Mouse (Mus musculus): Measurements from ENCODE around the gene 4930426L09Rik. TPM values are rescaled to one million over a fixed set of nuclear protein-coding genes. Genes with fewer than 3 reads are reported as not detected.

The 4930426L09Rik gene
- polyA plus RNA-seq, 1 experiment from 2014 or later, result 0.55 TPM

DNA sequence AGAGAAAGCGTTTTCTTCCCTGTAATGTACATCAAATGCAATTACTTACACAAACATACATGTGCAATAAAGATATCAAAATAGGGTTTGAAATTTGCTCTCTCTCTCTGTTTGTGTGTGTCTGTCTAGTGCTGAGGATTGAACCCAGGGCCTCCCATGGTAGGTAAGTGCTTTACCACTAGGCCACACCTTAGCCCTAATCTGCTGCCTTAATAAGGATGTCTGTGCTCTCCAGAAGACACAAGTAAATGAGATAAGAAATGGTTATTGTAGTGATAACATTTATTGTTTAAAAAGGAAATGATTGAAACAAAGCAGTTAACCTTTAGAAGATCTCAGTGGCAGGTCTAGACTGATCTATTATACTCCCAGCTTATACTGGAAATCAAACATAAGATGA, 18.7 kb downstream of the 4930426L09Rik start:
- no peak overlapping the region for H3K9ac ChIP-seq (replicated peaks; ENCODE audit: low read depth, low read length)
- no peaks in the 10 kb centered on the region for H3K4me1 ChIP-seq (ENCODE audit: control insufficient read depth, insufficient read depth, low read length)
- no peak overlapping the region for H3K4me3 ChIP-seq (ENCODE audit: low read depth, low read length)
- no peaks in the 10 kb centered on the region for H3K27me3 ChIP-seq (ENCODE audit: control insufficient read depth, insufficient read depth, low read length)
- no peak overlapping the region for H3K4me2 ChIP-seq (ENCODE audit: low read depth, low read length)
- no peak overlapping the region for H3K27ac ChIP-seq (ENCODE audit: low read depth, low read length)
- no peak for ATAC-seq (ENCODE audit: low read depth)
- H3K36me3 ChIP-seq (ENCODE audit: control insufficient read depth, insufficient read depth, low read length), result no peaks in the 10 kb centered on the region
- H3K9me3 ChIP-seq (ENCODE audit: control insufficient read depth, low read length), result no peaks in the 10 kb centered on the region
- 80% methylated on average over 1 of the region's 1 CpGs for WGBS

DNA sequence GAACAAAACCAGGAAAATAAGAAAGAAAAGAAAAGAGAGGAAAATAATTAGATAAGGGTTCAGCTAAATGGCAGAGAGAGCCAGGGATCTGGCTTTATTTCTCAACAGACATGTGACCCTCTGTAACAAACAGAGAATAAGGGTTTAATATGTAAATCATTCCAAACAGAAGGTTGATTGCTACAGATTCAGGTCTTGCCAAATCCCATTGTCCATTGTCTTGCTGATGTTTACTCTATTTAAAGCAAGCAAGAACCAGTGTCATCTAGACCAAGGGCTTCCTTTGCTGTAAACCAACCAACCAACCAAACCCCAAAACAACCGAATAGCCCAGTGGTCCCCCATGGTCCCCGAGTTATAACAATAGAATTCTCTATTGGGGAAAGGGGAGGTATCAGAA, 19.9 kb downstream of the 4930426L09Rik start:
- Histone ChIP-seq H3K4me3 (ENCODE audit: low read depth, low read length) (no peak overlapping the region), H3K4me2 (ENCODE audit: low read depth, low read length) (no peak overlapping the region), H3K27ac (ENCODE audit: low read depth, low read length) (no peak overlapping the region), H3K4me1 (ENCODE audit: control insufficient read depth, insufficient read depth, low read length) (no peaks in the 10 kb centered on the region), H3K9ac (replicated peaks; ENCODE audit: low read depth, low read length) (no peak overlapping the region), H3K9me3 (ENCODE audit: control insufficient read depth, low read length) (no peaks in the 10 kb centered on the region), H3K36me3 (ENCODE audit: control insufficient read depth, insufficient read depth, low read length) (no peaks in the 10 kb centered on the region), H3K27me3 (ENCODE audit: control insufficient read depth, insufficient read depth, low read length) (no peaks in the 10 kb centered on the region)
- ATAC-seq (ENCODE audit: low read depth), result no peak
- 81% methylated on average over 2 of the region's 2 CpGs for WGBS

DNA sequence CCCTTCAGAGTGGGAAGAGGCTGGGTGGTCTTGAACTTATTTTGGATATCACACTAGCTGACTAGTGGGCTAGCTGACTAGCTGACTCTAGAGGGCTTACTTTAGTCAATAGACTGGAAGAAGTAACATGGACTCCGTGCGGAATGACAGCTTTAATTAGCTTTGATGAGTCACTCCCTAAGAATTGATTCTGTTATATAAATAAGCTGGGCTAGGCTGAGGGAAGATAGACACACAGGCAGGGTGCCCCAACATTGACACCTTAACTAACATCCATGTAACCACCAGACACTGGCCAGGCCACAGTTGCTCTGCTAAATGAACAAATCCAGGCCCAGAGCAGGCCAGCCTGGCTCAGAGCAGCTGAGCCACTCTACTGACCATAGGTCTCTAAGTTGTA, 26.7 kb downstream of the 4930426L09Rik start:
- WGBS, result 84% methylated on average over 2 of the region's 2 CpGs
- ATAC-seq (ENCODE audit: low read depth), result no peak
- Histone ChIP-seq H3K9ac (replicated peaks; ENCODE audit: low read depth, low read length) (no peak overlapping the region), H3K9me3 (ENCODE audit: control insufficient read depth, low read length) (no peaks in the 10 kb centered on the region), H3K36me3 (ENCODE audit: control insufficient read depth, insufficient read depth, low read length) (no peaks in the 10 kb centered on the region), H3K27me3 (ENCODE audit: control insufficient read depth, insufficient read depth, low read length) (no peaks in the 10 kb centered on the region), H3K4me3 (ENCODE audit: low read depth, low read length) (no peak overlapping the region), H3K27ac (ENCODE audit: low read depth, low read length) (no peak overlapping the region), H3K4me2 (ENCODE audit: low read depth, low read length) (no peak overlapping the region), H3K4me1 (ENCODE audit: control insufficient read depth, insufficient read depth, low read length) (no peaks in the 10 kb centered on the region)

DNA sequence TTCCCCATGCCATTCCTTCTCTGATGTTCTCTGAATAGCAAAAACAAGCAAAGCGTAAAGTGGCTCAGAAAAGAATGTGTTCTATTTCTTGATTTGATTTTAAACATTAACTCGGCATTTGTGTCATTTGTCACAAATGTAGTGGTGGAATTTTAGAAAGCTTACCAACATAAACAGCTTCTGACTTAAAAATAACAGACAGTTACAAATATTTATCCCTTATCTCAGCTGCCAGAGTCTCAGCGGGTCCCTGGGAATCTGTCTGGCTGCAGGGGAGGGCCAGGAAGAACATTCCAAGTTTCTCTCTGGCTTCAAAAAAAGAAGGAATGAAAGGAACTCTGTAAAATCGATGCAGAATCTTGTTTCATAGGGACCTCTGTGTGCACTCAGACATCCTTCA, 39.3 kb downstream of the 4930426L09Rik start:
- no peak overlapping the region for H3K9ac ChIP-seq (replicated peaks; ENCODE audit: low read depth, low read length)
- no peaks in the 10 kb centered on the region for H3K36me3 ChIP-seq (ENCODE audit: control insufficient read depth, insufficient read depth, low read length)
- no peaks in the 10 kb centered on the region for H3K9me3 ChIP-seq (ENCODE audit: control insufficient read depth, low read length)
- H3K27me3 ChIP-seq (ENCODE audit: control insufficient read depth, insufficient read depth, low read length), result no peaks in the 10 kb centered on the region
- WGBS, result 87% methylated on average over 4 of the region's 4 CpGs
- H3K27ac ChIP-seq (ENCODE audit: low read depth, low read length), result no peak overlapping the region
- no peaks in the 10 kb centered on the region for H3K4me1 ChIP-seq (ENCODE audit: control insufficient read depth, insufficient read depth, low read length)
- H3K4me3 ChIP-seq (ENCODE audit: low read depth, low read length), result no peak overlapping the region
- no peak overlapping the region for H3K4me2 ChIP-seq (ENCODE audit: low read depth, low read length)
- ATAC-seq (ENCODE audit: low read depth), result no peak

DNA sequence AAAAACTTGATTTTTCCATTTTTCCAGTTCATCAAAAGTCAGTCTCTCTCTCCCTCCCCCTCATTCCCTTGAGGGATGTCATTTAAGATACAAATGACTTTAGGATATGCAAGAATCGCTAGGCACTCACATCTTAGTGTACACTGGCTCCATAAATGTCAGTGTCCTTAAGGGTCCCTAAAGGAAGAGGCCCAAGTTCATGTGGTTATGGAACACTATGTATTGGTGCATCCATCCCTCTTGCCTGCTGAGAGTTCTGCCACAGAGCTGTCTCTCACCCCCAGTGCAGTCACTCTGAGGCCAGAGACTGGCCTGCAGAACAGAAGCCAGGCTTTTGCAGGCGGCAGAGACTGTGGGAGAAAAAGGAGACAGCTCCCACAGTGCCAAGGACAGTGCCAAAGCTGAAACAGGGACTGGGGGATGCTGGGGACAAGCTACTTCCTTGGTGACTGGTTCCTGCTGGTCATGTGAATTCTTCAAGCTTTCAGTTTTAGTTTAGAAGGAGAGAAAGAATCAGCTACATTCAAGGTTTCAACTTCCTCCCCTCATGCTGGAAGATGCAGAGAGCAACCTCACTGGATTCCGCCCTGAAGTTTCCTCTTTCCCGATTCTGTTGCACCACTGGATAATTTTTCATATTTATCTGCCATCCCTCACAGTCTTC, 39.9 kb downstream of the 4930426L09Rik start:
- Histone ChIP-seq H3K27me3 (ENCODE audit: control insufficient read depth, insufficient read depth, low read length) (no peaks in the 10 kb centered on the region), H3K4me2 (ENCODE audit: low read depth, low read length) (no peak overlapping the region), H3K27ac (ENCODE audit: low read depth, low read length) (no peak overlapping the region), H3K9ac (replicated peaks; ENCODE audit: low read depth, low read length) (no peak overlapping the region), H3K9me3 (ENCODE audit: control insufficient read depth, low read length) (no peaks in the 10 kb centered on the region), H3K4me3 (ENCODE audit: low read depth, low read length) (no peak overlapping the region), H3K4me1 (ENCODE audit: control insufficient read depth, insufficient read depth, low read length) (no peaks in the 10 kb centered on the region), H3K36me3 (ENCODE audit: control insufficient read depth, insufficient read depth, low read length) (no peaks in the 10 kb centered on the region)
- WGBS, result 70% methylated on average over 4 of the region's 4 CpGs
- no peak for ATAC-seq (ENCODE audit: low read depth)

DNA sequence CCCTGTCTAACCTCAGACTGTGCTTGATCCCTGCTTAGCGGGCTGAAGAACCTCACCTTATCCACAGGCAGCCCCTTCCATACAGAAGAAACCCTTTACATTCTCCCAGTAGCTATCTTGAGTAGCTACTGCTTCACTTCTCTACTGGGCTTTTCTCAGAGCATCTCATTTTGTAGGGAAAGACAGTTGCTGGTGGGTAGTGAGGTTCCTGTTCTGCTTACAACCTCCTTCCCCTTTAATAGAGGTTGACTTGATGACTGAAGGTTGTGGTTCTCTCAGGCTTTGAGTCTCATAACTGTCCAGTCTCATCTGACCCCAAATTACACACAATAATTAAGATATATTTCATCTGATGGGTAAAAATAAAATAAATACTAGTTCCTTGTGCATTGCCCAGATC, 50.1 kb downstream of the 4930426L09Rik start:
- no peak for ATAC-seq (ENCODE audit: low read depth)
- 97% methylated on average over 1 of the region's 1 CpGs for WGBS
- Histone ChIP-seq H3K9ac (replicated peaks; ENCODE audit: low read depth, low read length) (no peak overlapping the region), H3K9me3 (ENCODE audit: control insufficient read depth, low read length) (no peaks in the 10 kb centered on the region), H3K27me3 (ENCODE audit: control insufficient read depth, insufficient read depth, low read length) (no peaks in the 10 kb centered on the region), H3K4me3 (ENCODE audit: low read depth, low read length) (no peak overlapping the region), H3K4me1 (ENCODE audit: control insufficient read depth, insufficient read depth, low read length) (no peaks in the 10 kb centered on the region), H3K4me2 (ENCODE audit: low read depth, low read length) (no peak overlapping the region), H3K27ac (ENCODE audit: low read depth, low read length) (no peak overlapping the region), H3K36me3 (ENCODE audit: control insufficient read depth, insufficient read depth, low read length) (no peaks in the 10 kb centered on the region)

DNA sequence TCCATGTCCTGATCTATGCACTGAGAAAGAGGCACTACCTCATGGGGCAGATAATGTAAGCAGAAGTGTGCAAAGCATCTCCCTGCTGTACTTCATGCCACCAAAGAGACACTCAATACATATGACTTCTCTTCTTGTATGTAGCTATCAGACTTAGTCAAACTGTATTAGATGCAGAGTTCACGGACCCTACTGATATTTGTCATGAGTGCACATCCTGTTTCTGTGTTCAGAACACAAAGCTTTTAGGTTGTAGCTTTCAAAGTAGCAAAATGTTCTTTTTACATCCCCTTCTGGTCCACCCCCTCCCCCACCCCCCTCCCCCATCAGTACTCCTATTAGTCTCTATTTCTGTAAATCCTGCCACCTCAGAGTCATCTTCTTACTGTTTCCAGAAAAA, 51.2 kb downstream of the 4930426L09Rik start:
- Histone ChIP-seq H3K4me3 (ENCODE audit: low read depth, low read length) (no peak overlapping the region), H3K9ac (replicated peaks; ENCODE audit: low read depth, low read length) (no peak overlapping the region), H3K27me3 (ENCODE audit: control insufficient read depth, insufficient read depth, low read length) (no peaks in the 10 kb centered on the region), H3K4me1 (ENCODE audit: control insufficient read depth, insufficient read depth, low read length) (no peaks in the 10 kb centered on the region), H3K9me3 (ENCODE audit: control insufficient read depth, low read length) (no peaks in the 10 kb centered on the region), H3K27ac (ENCODE audit: low read depth, low read length) (no peak overlapping the region), H3K4me2 (ENCODE audit: low read depth, low read length) (no peak overlapping the region), H3K36me3 (ENCODE audit: control insufficient read depth, insufficient read depth, low read length) (no peaks in the 10 kb centered on the region)
- 100% methylated on average over 1 of the region's 1 CpGs for WGBS
- ATAC-seq (ENCODE audit: low read depth), result no peak

Other genes with a start within 250 kb of the 4930426L09Rik start
- gene Pip4k2a, start 217 bp upstream of the 4930426L09Rik start, polyA plus RNA-seq (2014; fragmentation: Nextera tagmentation; extraction: Ambion mirVana), result 12.5 and 14.3 TPM in 2 replicates
- gene Armc3, start 201.0 kb downstream of the 4930426L09Rik start, polyA plus RNA-seq (2014; fragmentation: Nextera tagmentation; extraction: Ambion mirVana), result 0.79 and 1.1 TPM in 2 replicates

Data from neural tube, embryonic 14.5 days (tissue).